In genomic region chr1:63705733-63706132, GRCm38 (mm10) we compare ENCODE assay signal across 15 mouse cellular contexts. TPM values are rescaled to one million over a fixed set of nuclear protein-coding genes. Genes with fewer than 3 reads are reported as not detected.
A peak's percentile ranks its signal among the peaks of the same experiment; 100 is the strongest.
DNase-seq lines count a peak whose midpoint lies in the region; ATAC-seq lines count a peak whose summit lies in the region.
"Had no signal": no experiment of that assay in that cellular context is flagged by ENCODE, and none has a peak within 500 bp of the region (broad histone marks: within the 10 kb centered on the region; RNA-seq: fewer than 3 reads in every experiment).

No protein-coding gene starts in this region.

- H3K27me3 ChIP-seq in intestine, embryonic 15.5 days (replicated peaks): no peaks in the 10 kb centered on the region
- H3K27me3 ChIP-seq in intestine, embryonic 16.5 days (replicated peaks; ENCODE audit: control insufficient read depth, insufficient read depth, low read length): no peaks in the 10 kb centered on the region
- H3K27me3 ChIP-seq in limb, embryonic 15.5 days: no peaks in the 10 kb centered on the region
- H3K27me3 ChIP-seq: embryonic facial prominence, embryonic 12.5 days had no signal

- no peaks in the 10 kb centered on the region for H3K36me3 ChIP-seq in intestine, embryonic 15.5 days
- H3K36me3 ChIP-seq in intestine, embryonic 16.5 days (ENCODE audit: control insufficient read depth, insufficient read depth, low read length): no peaks in the 10 kb centered on the region
- no peaks in the 10 kb centered on the region for H3K36me3 ChIP-seq in limb, embryonic 15.5 days
- H3K36me3 ChIP-seq: embryonic facial prominence, embryonic 12.5 days had no signal

- peak; percentile 17 to 34 for DNase-seq in cerebellum, postnatal 10 days
- DNase-seq in cerebellum, adult 11-12 months: no peak
- peak; percentile 24 for DNase-seq in Muller cell, postnatal 12 days (ENCODE audit: inconsistent ontology term)
- DNase-seq in layer of hippocampus, adult 8-10 months (ENCODE audit: low spot score in 2 of 2): no peak
- DNase-seq: forebrain, postnatal 0 days; right cerebral cortex, adult 18-20 months had no signal

- no peak overlapping the region for H3K4me2 ChIP-seq in intestine, embryonic 15.5 days (replicated peaks)
- H3K4me2 ChIP-seq in intestine, embryonic 16.5 days (ENCODE audit: low read depth, low read length): no peak overlapping the region
- peak overlapping the region; percentile 8; the same call in 1 of the 2 replicates for H3K4me2 ChIP-seq in limb, embryonic 15.5 days
- H3K4me2 ChIP-seq: embryonic facial prominence, embryonic 12.5 days had no signal

- WGBS in intestine, embryonic 15.5 days: 54% methylated on average over 5 of the region's 5 CpGs
- WGBS in intestine, embryonic 16.5 days: 55% methylated on average over 5 of the region's 5 CpGs
- 18% methylated on average over 5 of the region's 5 CpGs for WGBS in limb, embryonic 15.5 days

- no peak overlapping the region for H3K9ac ChIP-seq in intestine, embryonic 15.5 days
- H3K9ac ChIP-seq in intestine, embryonic 16.5 days (ENCODE audit: low read depth, low read length): no peak overlapping the region
- H3K9ac ChIP-seq in limb, embryonic 15.5 days: no peak overlapping the region
- H3K9ac ChIP-seq: embryonic facial prominence, embryonic 12.5 days; forebrain, postnatal 0 days had no signal

- H3K27ac ChIP-seq in intestine, embryonic 15.5 days: no peak overlapping the region
- H3K27ac ChIP-seq in intestine, embryonic 16.5 days (ENCODE audit: low read length): no peak overlapping the region
- H3K27ac ChIP-seq in limb, embryonic 15.5 days: peak overlapping the region; percentile 44; the same call in 1 of the 2 replicates
- H3K27ac ChIP-seq: embryonic facial prominence, embryonic 12.5 days; macrophage had no signal

- ATAC-seq in intestine, embryonic 15.5 days: 0 out of 2 replicates have a peak, but pooled peaks have one; percentile 53
- no peak for ATAC-seq in intestine, embryonic 16.5 days
- peak; percentile 61 for ATAC-seq in limb, embryonic 15.5 days (ENCODE audit: insufficient number of reproducible peaks, low FRiP score, low TSS enrichment, low read depth)
- ATAC-seq in granulocyte monocyte progenitor cell, adult 5-6 weeks (replicated peaks; ENCODE audit: poor library complexity, severe bottlenecking): no peak
- ATAC-seq: forebrain, postnatal 0 days had no signal

- no peak overlapping the region for H3K4me3 ChIP-seq in intestine, embryonic 15.5 days (replicated peaks)
- H3K4me3 ChIP-seq in intestine, embryonic 16.5 days (ENCODE audit: low read length): no peak overlapping the region
- H3K4me3 ChIP-seq in limb, embryonic 15.5 days: no peak overlapping the region
- H3K4me3 ChIP-seq: embryonic facial prominence, embryonic 12.5 days had no signal

- H3K9me3 ChIP-seq in intestine, embryonic 15.5 days: no peaks in the 10 kb centered on the region
- no peaks in the 10 kb centered on the region for H3K9me3 ChIP-seq in intestine, embryonic 16.5 days (ENCODE audit: control insufficient read depth, low read length)
- no peaks in the 10 kb centered on the region for H3K9me3 ChIP-seq in limb, embryonic 15.5 days
- H3K9me3 ChIP-seq: embryonic facial prominence, embryonic 12.5 days had no signal

- H3K4me1 ChIP-seq in intestine, embryonic 15.5 days (replicated peaks): no peaks in the 10 kb centered on the region
- H3K4me1 ChIP-seq in intestine, embryonic 16.5 days (ENCODE audit: control insufficient read depth, insufficient read depth, low read length): no peaks in the 10 kb centered on the region
- H3K4me1 ChIP-seq in limb, embryonic 15.5 days: 0 out of 2 replicates have a peak, but pooled peaks cover 5% of the 10 kb centered on the region
- H3K4me1 ChIP-seq: embryonic facial prominence, embryonic 12.5 days had no signal

RNA-seq across cellular contexts. Expression of gene Dytn, which starts 19.0 kb away (rescaled TPM):
- polyA plus RNA-seq in intestine, embryonic 15.5 days (2015; fragmentation: Nextera tagmentation; extraction: Ambion mirVana): not detected in 2 replicates
- polyA plus RNA-seq in intestine, embryonic 16.5 days (2015; fragmentation: Nextera tagmentation; extraction: Ambion mirVana): not detected in 2 replicates
- polyA plus RNA-seq in limb, embryonic 15.5 days (2015; fragmentation: Nextera tagmentation; extraction: Ambion mirVana): not detected in 2 replicates
- not detected in 2 replicates for total RNA-seq in granulocyte monocyte progenitor cell, adult 5-6 weeks (2014; fragmentation: Nextera tagmentation)
- not detected in 2 replicates for total RNA-seq in granulocyte monocyte progenitor cell, adult 5-6 weeks (2017)
- total RNA-seq in layer of hippocampus, adult 8-10 months (2022): not detected
- total RNA-seq: forebrain, postnatal 0 days; heart, postnatal 10 days; layer of hippocampus, postnatal 10 days had no signal
- polyA plus RNA-seq: forebrain, postnatal 0 days; macrophage; stomach, embryonic 14.5 days had no signal

RNA-seq across cellular contexts. Expression of gene Mdh1b, which starts 24.4 kb away (rescaled TPM):
- not detected in 2 replicates for polyA plus RNA-seq in intestine, embryonic 15.5 days (2015; fragmentation: Nextera tagmentation; extraction: Ambion mirVana)
- polyA plus RNA-seq in intestine, embryonic 16.5 days (2015; fragmentation: Nextera tagmentation; extraction: Ambion mirVana): not detected in 2 replicates
- not detected in 2 replicates for polyA plus RNA-seq in limb, embryonic 15.5 days (2015; fragmentation: Nextera tagmentation; extraction: Ambion mirVana)
- not detected in 2 replicates for total RNA-seq in granulocyte monocyte progenitor cell, adult 5-6 weeks (2014; fragmentation: Nextera tagmentation)
- not detected in 2 replicates for total RNA-seq in granulocyte monocyte progenitor cell, adult 5-6 weeks (2017)
- total RNA-seq in layer of hippocampus, adult 8-10 months (2022): 1 to 10 TPM in 3 of 4 experiments, under 1 TPM in 1; 0.43 to 2.4 (median 1.5) TPM
- total RNA-seq: heart, postnatal 10 days had no signal
- polyA plus RNA-seq: embryonic facial prominence, embryonic 12.5 days; macrophage; stomach, embryonic 14.5 days had no signal

RNA-seq across cellular contexts. Expression of gene Fastkd2, which starts 24.7 kb away (rescaled TPM):
- polyA plus RNA-seq in intestine, embryonic 15.5 days (2015; fragmentation: Nextera tagmentation; extraction: Ambion mirVana): 84.2 and 86.0 TPM in 2 replicates
- polyA plus RNA-seq in intestine, embryonic 16.5 days (2015; fragmentation: Nextera tagmentation; extraction: Ambion mirVana): 66.6 and 71.7 TPM in 2 replicates
- polyA plus RNA-seq in limb, embryonic 15.5 days (2015; fragmentation: Nextera tagmentation; extraction: Ambion mirVana): 41.3 and 43.7 TPM in 2 replicates
- total RNA-seq in granulocyte monocyte progenitor cell, adult 5-6 weeks (2014; fragmentation: Nextera tagmentation): 34.0 and 65.6 TPM in 2 replicates
- total RNA-seq in granulocyte monocyte progenitor cell, adult 5-6 weeks (2017): 35.7 and 43.0 TPM in 2 replicates
- total RNA-seq in layer of hippocampus, adult 8-10 months (2022): 10 to 100 TPM; 20.0 to 26.3 (median 23.2) TPM

Comparison
In these comparisons a context has a peak if more than half of its experiments do, and no peak if none do; other contexts are left out.
1. DNase-seq: peak in cerebellum, postnatal 10 days (2 of 2) and Muller cell, postnatal 12 days (single experiment); none in cerebellum, adult 11-12 months (single experiment) and layer of hippocampus, adult 8-10 months (0 of 2).
2. ATAC-seq: peak in intestine, embryonic 15.5 days (single experiment) and limb, embryonic 15.5 days (single experiment); none in intestine, embryonic 16.5 days (single experiment) and granulocyte monocyte progenitor cell, adult 5-6 weeks (single experiment).